Mouse (Mus musculus) testis, adult 10 weeks (tissue): ENCODE measurements around the gene Gm614. TPM values are rescaled to one million over a fixed set of nuclear protein-coding genes. Genes with fewer than 3 reads are reported as not detected.

ENCODE experiments used
- polyA plus RNA-seq: library from polyadenylated mRNA; stranded (reverse); fragments of 350-450 nt; fragmentation: Illumina TruSeq; extraction: RNeasy Lipid Tissue Mini Kit (QIAGEN cat#74804); gene quantifications from one replicate; pipeline ENCODE4 v1.2.3, GENCODE M21; 2014; ENCODE audit warnings: low read depth, low replicate concordance

Gene Gm614
- polyA plus RNA-seq = 299 TPM

GRCm38 (mm10) chrX:101263892-101264291, at the start of gene Gm614:
Gene Gm614, minus strand, starts transcription at chrX:101263992.

GRCm38 (mm10) chrX:101299055-101299454, 35.3 kb upstream of the Gm614 start, which contains the start of gene Nlgn3:
Gene Nlgn3, plus strand, starts transcription at chrX:101299168.

DNA sequence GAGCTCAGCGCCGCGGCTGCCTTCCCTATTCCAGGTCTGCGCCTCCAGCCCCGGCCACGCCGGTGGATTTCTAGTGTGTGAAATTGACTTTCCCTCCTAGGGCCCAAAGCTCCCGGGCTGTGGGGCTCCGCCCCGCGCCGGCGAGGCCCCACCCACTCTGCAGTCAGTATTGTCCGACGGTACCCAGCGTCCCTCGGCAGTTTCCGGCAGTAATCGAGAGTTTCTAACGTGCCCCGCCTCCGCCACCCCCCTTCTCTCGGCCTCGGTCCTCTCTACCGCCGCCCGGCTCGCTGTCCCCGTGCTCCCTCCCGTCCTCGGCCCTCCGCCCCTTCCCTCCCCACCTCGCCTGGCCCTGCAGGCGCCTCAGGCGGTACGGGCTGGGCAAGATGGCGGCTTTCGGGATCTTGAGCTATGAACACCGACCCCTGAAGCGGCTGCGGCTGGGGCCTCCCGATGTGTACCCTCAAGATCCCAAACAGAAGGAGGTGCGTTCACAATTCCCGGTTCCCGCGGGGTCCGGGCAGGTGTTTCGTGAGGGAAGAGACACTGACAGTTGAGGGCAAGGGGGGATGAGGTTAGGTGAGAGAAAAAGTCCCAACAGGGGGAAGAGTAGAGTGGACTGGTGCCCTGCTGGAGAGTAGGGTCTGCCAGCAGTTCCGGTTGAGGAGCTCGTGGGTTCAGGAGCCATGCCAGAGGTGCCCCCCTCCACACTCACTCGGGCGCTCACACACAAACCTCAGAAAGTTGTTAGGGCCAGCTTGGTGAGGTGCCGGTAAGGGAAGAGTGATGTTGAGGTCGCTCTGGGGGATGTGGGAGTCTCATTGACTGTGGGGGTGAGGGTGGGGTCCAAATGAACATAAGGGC, 10.3 kb upstream of the Gm614 start, which contains the start of gene Med12:
TSS of gene Med12 (plus strand) at position 156 of the 864 bp plus-strand sequence.

GRCm38 (mm10) chrX:101268755-101269124, 4.9 kb upstream of the Gm614 start, which contains the start of gene Gm20489:
Gene Gm20489, minus strand, starts transcription at chrX:101269023.

DNA sequence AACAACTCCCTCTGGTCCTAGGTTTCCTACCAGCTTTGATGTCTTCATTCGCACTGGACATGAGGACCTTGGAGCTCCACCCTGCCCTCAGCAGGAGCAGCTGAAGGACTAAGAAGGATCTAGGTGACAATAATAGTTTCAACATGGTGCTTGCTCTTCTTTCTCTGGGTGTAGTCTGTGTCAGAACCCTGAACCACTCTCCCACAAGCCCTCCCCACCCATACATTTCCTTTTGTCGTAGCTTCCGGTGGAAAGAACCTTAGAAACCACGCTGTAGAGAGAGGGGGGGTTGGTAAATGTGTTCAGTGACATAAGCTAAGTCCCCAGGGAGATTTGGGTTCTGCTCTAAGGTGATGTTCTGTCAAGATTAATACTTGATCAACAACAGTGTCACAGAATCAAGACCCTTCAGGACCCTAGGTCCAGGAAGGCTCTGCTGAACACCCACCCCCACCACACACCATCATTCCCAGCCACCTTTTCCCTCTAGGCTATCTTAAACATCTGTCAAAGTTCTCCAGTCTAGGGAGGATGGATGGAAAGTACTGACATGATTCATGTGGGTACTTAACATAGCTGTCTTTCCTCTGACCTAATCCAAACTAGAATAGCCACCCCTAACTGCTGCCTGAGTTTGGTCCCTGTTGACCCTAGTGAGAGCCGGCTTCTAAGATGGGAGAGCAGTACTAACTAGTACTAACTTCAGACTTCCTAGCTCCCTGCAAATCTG, 4.4 kb upstream of the Gm614 start, which contains the start of gene Il2rg:
TSS of gene Il2rg (minus strand) at position 231 of the 730 bp plus-strand sequence.

GRCm38 (mm10) chrX:101253952-101254729, 9.7 kb downstream of the Gm614 start, which contains the start of gene Foxo4:
Gene Foxo4, plus strand, starts transcription at chrX:101254528.

GRCm38 (mm10) chrX:101221834-101222795, 41.7 kb downstream of the Gm614 start, which contains the start of gene Snx12:
Gene Snx12, minus strand, starts transcription at chrX:101222563.

Other genes with a start within 250 kb of the Gm614 start
- gene Tex11, start 204.3 kb downstream of the Gm614 start, polyA plus RNA-seq = 36.3 TPM
- gene Slc7a3, start 178.0 kb downstream of the Gm614 start, polyA plus RNA-seq = 0.66 TPM
- gene Snx12, start 41.4 kb downstream of the Gm614 start, polyA plus RNA-seq = 5.6 TPM
- gene Foxo4, start 9.5 kb downstream of the Gm614 start, polyA plus RNA-seq = 2.2 TPM
- 0.48 TPM for gene Il2rg, start 4.3 kb upstream of the Gm614 start, polyA plus RNA-seq
- 0.45 TPM for gene Gm20489, start 5.0 kb upstream of the Gm614 start, polyA plus RNA-seq
- 4.1 TPM for gene Med12, start 10.0 kb upstream of the Gm614 start, polyA plus RNA-seq
- gene Nlgn3, start 35.2 kb upstream of the Gm614 start, polyA plus RNA-seq = 0.06 TPM
- not detected for gene Gjb1, start 112.4 kb upstream of the Gm614 start, polyA plus RNA-seq
- gene Zmym3, start 156.9 kb upstream of the Gm614 start, polyA plus RNA-seq = 32.1 TPM
- 31.0 TPM for gene Nono, start 165.3 kb upstream of the Gm614 start, polyA plus RNA-seq
- not detected for gene Itgb1bp2, start 185.1 kb upstream of the Gm614 start, polyA plus RNA-seq